ENCODE assay signal across 22 mouse cellular contexts in the genomic region with DNA sequence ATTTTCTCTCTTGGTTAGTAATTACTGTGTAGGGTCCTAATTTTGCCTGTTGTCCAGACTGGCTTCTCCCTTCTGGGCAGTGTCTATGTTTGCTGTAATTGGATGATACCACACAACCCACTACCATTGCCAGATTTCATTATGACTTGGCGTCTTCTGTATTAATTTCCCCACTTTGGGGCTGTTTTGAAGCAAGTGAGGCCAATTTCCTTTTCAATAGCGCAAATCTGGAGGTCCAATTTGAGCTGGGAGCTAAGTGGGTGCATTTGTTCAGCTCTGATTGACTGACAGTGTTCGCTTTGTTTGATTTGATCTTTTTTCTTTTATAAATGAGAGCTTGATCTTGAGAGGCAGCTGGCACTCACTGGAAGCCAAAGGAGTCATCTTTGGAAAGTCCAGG.
"Had no signal": no experiment of that assay in that cellular context is flagged by ENCODE, and none has a peak within 500 bp of the region (broad histone marks: within the 10 kb centered on the region; RNA-seq: fewer than 3 reads in every experiment).

No protein-coding gene starts in this region.

- H3K9ac ChIP-seq: limb, embryonic 12.5 days; limb, embryonic 15.5 days; liver, embryonic 14.5 days; liver, postnatal 0 days; lung, embryonic 14.5 days; midbrain, embryonic 12.5 days; neural tube, embryonic 13.5 days had no signal

- H3K4me1 ChIP-seq: midbrain, embryonic 12.5 days; neural tube, embryonic 13.5 days had no signal

- H3K27ac ChIP-seq: kidney, postnatal 0 days; layer of hippocampus, adult 2 months; limb, embryonic 12.5 days; limb, embryonic 15.5 days; liver, embryonic 14.5 days; macrophage; midbrain, embryonic 12.5 days; neural tube, embryonic 13.5 days had no signal

- ATAC-seq: liver, postnatal 0 days; lung, postnatal 0 days; midbrain, embryonic 16.5 days had no signal

- DNase-seq: kidney, postnatal 25 days; layer of hippocampus, adult 9-11 months; left cerebral cortex, postnatal 4 days; liver, postnatal 0 days; retina, postnatal 1 day; right cerebral cortex, postnatal 25 days; spleen, adult 18-20 months; thymus, adult 18-20 months; thymus, postnatal 36 days had no signal

- H3K27me3 ChIP-seq: limb, embryonic 12.5 days; limb, embryonic 15.5 days; midbrain, embryonic 12.5 days; neural tube, embryonic 13.5 days had no signal

- H3K9me3 ChIP-seq: limb, embryonic 12.5 days; limb, embryonic 15.5 days; midbrain, embryonic 12.5 days; neural tube, embryonic 13.5 days had no signal

- H3K4me3 ChIP-seq: layer of hippocampus, adult 2 months; limb, embryonic 12.5 days; limb, embryonic 15.5 days; midbrain, embryonic 12.5 days; myocyte; neural tube, embryonic 13.5 days had no signal

- H3K36me3 ChIP-seq: limb, embryonic 12.5 days; limb, embryonic 15.5 days; midbrain, embryonic 12.5 days; neural tube, embryonic 13.5 days had no signal

- H3K4me2 ChIP-seq: limb, embryonic 12.5 days; limb, embryonic 15.5 days; liver, embryonic 11.5 days; lung, embryonic 14.5 days; midbrain, embryonic 12.5 days; neural tube, embryonic 13.5 days had no signal
